Mouse (Mus musculus) thymus, postnatal 0 days (tissue): ENCODE measurements around the gene Skida1. TPM values are rescaled to one million over a fixed set of nuclear protein-coding genes. Genes with fewer than 3 reads are reported as not detected.

Source experiments
- DNase-seq: peaks from one replicate; pipeline ENCODE4 v3.0.0-alpha.2; 2015; ENCODE audit warnings: low spot score
- polyA plus RNA-seq: library from polyadenylated mRNA; unstranded; fragments of >200 nt; fragmentation: Nextera tagmentation; extraction: Ambion mirVana; gene quantifications from 2 replicates; pipeline ENCODE4 v1.2.1, GENCODE M21; 2015

Gene Skida1
- polyA plus RNA-seq, 1 experiment from 2014 or later, result 0.65 TPM

DNA sequence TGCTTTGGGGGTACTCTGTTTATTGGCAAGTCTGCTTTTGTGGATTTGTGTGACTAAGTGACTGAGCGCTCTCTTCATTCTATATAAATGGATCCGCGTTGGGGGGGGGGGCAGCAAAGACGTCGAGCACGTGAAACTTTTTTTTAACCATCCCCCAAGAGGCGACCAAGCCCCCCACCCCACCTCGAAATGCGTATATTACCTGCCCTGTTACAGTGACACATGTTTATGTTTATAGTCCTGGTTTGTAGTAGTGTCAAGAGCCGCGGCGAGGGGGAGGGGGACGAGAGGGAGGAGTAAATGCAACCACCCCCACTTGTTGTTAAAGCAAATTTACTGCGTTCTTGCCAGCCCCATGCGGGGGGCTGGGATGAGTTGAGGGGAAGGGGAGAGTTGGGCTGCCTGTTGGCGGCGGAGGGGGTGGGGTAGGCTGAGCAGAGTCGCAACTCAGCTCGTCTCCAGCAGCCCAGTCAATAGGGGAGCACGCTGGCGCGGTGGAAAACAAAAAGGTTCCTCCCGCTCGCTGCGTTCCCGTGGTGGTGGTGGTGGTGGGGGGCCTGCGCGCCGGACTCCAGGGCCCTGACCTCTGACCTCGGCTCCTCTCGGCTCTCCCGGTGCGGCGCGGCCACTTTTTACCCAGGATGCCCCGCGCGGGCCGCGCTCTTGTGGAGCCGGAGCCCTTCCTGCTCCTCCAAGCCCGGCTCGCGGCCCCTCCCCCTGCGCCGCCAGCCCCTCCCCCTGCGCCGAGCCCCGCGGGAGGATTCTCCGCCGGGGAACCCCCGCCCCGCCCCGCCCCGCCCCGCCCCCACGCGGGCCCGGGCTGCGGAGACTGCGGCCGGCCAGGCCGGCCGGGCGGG is 7.3 kb upstream of the Skida1 start:
- peak; percentile 93 for DNase-seq

DNA sequence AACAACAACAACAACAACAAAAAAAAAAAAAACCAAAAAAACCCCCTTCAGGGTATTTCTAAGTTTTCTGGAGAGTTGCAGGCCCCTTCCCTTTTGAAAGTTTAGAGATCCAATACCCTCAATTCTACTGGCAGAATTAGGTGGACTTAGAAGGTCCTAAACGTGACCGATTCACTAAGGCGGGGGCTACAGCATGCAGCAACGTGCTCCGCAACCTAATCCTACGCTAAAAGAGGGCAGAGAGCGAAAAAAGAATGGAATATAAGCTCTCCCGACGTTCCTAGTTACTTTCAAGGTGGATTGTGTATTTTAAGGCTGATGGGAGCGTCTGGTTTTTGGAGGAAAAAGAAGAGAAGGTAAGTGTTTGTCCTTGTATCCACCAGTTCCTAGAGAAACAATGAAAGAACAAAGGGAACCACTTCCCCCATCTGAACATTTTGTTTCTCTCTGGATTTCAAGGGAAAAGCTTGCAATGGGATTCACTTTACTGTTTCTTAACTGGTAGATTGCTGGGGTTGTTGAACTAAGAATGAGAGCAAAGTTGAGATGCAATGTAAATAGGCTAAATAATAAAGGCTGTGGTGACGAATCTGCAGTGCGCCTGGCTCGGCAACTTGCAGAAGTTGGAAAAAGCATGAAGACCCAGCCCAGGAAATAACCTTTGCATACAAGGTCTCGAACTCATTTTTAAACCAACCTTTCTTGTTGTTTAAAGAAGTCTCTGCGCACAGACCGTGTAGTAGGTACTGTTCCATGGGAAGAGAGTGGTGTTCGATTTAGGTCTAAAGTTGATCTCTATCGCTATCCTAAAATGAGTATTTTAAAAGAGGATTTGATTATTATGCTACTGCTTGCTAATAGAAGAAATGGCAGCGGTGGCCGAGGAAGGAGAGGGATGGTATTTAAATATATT is 6.4 kb upstream of the Skida1 start, which contains the start of gene Mllt10:
Gene Mllt10, plus strand, starts transcription at position 222 of the 913 bp plus-strand sequence.
- DNase-seq, result peak; percentile 25

DNA sequence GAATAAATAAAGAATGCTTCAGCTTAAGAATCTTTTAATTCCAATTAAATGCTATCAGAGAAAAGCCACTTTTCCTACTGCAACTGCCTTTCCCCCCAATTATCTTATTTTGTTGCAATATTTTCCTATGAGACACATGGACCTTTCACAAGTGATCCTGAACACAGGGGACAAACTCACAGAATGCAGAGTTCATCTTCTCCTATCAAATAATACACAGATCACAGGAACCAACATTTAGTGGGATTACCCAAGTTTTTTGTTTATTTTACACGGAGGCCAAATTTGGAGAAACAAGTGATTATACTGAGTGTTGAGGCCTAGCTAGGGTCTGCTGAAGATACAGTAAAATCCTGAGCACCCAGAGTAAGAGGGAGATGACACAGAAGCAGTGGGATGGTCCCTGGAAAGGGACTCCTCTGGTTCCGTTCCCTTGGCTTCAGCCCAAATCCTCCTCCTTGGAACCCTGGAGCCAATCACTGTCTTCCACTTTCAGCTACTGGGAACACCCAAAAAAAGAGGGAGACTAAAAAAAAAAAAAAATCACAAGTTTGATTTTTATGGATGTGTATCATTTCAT is 5.2 kb upstream of the Skida1 start:
- no peak for DNase-seq

DNA sequence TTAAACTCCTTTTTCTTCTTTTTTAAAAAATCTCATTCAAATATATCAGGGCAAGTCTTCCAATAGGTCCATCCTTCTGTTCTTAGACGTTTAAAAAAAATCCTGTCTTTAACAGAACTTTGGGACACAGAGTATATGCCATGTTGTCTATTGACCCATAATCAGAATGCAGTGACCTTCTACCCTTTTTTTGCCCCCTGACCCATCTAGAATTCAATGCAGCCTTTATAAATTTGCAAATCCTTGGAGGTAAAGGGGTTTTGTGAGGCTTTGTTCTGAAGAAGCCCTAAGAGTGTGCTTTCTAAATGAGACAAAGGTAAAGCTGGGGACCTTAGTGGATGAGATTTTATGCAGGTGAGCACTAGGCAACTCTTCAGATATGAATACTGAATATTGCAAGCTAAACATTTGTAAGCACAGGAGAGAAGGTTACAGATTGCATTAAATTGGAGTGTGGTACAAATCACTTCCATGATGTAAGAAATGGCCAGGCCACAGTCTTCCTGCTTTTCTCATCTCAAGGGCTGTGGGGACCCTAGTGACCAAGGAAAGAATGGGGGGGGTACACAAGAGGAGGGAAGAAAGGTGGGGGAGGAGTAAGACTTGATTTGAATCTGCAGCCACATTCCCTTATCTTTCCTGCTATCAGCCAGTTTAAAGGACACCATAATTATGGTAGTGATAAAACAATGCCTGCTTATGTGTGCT is 4.5 kb upstream of the Skida1 start:
- no peak for DNase-seq

DNA sequence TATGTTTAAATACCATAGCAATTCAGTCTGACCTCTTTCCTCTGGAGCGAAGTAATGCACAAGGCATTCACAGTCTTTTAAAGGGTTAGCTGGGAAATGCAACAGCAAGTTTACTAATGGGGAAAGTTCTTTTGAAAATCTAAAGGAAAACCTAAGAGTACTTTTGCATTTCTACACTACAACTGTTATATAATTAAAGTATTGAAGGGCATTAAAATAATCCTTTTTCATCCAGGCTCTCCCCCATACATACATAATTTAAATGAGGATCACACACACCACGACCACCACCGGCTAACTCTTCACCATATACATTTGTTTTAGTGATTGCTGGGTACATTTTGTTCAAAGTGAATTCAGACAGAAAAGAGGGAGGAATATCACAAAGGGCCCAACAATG is 3.7 kb upstream of the Skida1 start:
- DNase-seq, result no peak

DNA sequence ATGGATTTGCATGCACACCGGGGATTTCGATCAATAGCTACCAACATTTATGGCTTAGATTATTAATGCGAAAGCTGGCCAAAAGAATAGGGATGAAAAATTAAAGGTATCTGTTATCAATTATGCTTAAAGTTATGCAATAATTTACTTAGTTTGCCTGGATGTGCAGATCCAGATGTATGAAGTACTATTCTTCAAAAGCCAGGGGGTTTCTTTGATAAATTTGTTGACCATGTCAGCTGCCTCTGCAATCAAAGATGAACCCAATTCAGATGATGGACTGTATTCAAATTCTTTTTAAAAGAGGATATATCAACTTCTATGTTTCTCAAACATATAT is 3.0 kb upstream of the Skida1 start:
- no peak for DNase-seq

DNA sequence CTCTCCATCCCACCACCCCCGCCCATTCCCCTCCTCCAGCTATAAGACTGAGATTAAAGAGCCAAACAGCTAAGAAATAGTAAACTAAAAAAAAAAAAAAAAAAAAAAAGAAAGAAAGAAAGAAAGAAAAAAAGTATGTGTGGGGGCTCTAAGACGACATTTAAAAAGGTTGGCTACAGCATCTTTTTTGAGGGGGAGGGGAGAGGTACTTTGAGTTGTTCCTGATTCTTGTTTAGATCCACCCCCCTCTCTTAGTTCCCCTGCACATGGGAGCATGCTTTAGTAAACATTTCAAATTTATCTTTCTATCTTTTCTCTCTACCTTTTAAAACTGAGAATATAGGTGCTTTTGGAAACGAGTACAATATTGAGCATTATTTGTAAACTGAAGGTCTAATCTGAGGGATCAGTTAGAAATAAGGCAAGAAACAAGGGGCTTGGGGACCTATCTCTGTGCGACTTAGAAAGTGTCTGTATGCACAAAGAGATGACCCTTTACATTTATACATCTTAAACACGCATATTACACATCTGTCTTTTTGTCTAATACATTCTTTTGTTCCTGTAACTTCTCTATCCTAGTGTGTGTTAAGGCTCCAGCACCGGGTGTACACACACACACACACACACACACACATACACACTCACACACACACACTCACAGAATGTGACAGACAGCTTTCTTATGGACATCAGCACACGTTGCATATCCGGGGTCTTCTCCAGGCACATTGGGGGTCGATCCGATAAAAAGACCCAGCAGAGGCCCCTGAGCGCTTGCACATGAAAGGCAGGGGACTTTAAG is 2.4 kb upstream of the Skida1 start:
- DNase-seq, result no peak

DNA sequence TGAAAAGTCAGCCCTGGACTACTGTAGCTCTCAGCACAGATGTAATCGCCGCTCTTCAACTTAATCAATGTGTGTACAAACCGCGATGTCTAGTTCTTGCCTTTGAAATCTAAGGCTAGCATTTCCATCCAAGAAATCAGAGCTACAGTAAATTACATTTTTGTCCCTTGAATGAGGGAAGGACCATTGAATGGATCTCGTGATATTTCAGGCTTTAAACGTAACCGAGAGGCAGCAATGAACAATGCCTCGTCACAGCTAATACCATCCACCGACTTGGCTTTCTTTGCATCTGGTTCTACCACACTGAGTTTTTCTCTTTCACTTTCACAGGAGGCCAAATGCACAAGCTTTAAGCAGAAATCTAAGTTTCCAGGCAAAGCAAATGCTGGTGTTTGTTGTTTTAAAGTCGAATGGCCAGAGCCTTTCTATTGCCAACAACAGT is 1.7 kb upstream of the Skida1 start:
- DNase-seq, result peak; percentile 13

DNA sequence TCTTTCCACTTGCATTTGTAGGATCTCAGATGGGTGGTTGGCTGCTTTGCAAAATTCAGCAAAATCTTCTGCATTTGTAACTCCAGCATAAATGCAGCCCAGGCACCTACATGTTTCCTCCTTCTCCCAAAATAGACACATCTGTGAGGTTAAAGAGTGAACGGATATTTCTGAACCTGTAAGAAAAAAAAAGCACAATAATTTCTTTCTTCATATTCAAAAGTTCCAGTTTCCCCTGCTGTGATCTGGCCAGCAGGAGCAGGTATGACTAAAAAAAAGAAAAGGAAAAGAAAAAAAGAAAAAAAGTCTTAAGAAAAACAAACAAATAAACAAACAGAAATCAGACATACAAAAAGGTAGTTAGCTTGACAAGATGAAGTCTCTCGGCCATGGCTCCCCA is 1.2 kb upstream of the Skida1 start:
- no peak for DNase-seq

DNA sequence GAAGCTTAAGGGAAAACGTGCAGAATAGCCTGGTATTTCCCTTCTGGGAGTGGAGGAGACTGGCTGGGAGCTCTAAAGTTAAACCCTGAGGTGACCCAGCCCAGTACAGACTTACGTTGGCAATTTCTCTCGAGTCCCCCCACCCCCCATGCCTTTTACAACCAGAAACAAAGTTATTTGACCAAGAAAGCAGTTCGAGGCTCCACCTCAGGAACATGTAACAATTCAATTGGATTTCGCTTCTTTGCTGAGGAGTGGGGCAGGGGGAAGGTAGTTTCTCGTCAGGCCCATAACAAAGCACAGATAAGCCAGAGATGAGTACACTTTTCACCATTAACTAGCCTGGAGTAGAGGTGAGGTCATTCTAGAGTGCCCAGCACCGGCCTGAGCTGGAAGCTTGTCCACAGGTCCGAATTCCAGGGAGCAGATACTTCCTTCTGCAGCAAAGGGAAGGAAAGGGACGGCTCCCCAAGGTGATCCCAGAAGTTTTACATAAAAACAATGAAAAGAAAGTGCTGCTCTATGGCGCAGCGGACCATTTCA is 499 bp upstream of the Skida1 start:
- DNase-seq, result no peak

DNA sequence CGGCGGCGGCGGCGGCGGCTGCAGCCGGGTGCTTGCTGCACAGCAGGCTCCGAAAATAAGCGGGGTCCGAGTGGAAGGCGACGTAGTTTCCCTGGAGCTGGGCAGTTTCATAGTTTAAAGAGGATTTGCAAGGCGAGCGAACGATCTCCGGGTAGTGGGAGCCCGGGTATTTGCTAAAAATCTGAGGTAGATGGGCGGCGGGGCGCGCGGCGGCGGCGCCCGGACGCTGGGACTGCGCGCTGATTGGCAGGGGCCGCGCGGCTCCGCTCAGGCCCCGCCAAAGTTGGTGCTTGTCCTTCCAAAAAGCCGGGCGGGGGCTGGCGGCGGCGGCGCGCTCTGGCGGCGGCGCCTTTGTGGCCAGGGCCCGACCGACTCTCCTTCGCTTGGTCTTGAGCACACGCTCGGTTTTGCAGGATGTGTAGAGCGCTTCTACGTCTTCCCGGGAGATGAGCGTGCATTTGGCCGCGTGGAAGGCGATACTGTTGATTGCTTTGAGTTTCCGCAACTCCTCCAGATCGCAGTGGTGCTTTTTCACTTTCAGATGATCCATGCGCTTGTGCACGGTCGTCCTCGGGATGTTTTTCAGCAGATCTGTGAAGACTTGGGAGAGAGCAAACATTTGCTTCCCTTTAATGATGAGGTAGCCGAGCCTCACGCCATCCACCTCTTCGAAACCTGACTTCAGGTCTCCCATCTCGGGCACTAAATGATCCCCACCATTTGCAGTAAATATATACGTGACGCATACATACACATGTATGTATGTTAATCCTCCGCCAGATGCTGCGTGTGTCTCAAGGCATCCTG is 1.0 kb downstream of the Skida1 start:
- DNase-seq, result peak; percentile 53

DNA sequence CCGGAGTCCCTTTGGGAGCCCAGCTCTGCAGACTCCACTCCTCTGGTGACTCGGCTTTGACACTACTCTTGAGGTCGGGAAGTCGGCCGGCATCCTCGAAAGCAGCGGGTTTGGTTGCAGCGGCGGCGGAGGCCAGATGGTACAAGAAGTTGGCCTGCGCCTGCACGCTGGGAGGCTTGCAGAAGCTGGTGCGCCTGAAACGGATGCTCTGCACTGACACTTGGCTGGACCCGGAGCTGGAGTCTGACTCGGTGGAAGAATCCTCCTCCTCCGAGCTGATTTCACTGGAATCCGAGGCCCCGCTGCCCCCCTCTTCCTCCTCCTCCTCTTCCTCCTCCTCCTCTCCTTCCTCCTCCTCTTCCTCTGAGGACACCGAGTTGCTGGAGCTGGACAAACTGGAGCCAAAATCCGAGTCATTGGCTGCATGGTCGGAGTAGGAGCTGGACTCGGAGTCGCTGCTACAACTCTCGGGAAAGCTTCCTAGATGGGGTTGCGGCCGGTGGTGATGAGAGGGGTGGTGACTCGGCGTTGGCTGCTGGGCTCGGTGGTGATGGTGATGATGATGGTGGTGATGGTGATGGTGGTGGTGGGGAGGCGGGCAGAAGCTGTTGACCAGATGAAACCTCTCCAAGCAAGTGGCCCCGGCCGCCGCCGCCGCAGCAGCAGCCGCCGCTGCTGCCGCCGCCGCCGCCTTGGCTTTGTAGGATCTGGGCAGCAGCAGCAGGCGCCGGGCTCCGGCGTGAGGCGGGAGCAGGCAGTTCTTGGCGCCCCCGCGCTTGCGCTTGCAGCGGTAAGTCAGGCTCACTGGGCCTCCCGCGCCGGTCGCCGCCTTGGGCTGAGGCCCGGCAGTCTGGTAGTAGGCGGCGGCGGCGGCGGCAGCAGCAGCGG is 1.8 kb downstream of the Skida1 start:
- DNase-seq, result peak; percentile 62

DNA sequence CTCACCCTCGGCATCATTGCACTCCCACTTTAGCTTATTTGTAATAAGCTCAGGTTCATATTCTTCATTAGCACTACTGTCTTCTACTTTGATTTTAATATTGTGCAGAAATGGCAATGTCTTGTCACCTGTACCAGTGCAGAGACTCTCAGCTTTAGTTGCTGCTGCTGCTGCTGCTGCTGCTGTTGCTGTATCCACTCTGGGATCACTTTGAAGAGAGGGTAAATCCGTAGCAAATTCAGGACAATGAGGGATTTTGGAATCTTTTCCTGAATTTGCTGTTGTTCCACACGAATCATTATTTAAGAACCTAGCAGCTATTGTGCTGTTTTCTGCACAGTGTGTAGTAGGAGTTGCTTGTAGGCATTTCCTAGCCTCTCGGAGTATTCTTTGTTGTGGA is 2.7 kb downstream of the Skida1 start:
- DNase-seq, result no peak

DNA sequence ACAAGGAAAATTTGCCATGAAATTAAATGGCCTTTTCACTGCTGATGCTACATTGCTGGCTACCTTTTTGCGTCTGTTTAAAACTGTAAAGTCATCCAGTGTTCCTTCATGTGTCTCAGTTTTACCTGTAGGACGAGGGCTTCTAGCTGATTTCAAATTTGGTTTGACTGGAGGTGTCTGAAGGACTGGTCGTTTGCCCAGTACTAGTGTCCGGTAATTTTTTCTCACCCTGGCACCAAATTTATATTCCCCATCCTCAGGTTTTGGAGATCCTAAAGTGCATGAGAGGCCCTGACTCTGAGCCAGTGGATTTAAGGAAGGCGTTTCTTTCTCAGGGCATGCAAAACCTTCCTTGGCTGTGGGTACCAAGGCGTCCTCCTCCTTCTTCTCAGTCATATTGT is 3.1 kb downstream of the Skida1 start:
- DNase-seq, result no peak

DNA sequence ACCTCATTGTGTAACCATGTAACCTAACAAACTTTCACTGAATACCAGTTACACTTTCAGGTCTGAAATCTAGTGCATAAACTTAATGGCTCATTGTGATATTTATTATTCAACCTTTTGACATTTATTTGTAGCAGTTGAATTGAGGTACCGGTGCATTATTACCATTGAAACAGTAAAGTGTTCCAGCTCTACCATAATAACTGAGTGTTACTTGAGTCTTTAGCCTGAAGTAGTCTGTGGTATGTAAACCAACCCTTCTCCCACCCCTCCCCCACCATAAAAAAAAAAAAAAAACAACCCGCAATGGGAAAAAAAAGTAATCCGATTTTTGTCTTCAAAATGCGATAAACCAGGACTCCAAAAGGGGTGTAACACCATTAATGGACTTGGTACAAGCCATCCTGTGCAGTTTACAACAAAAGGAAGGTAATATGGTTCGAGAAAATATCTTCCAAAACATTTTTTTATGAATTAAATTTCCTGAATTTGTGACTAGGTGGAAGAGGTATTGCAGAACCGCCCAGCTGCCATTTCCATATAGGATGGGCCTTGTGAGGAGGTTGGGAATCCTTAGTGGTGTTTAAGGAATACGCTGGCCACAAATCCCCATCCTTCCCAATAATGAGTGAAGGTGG is 3.6 kb downstream of the Skida1 start:
- no peak for DNase-seq

DNA sequence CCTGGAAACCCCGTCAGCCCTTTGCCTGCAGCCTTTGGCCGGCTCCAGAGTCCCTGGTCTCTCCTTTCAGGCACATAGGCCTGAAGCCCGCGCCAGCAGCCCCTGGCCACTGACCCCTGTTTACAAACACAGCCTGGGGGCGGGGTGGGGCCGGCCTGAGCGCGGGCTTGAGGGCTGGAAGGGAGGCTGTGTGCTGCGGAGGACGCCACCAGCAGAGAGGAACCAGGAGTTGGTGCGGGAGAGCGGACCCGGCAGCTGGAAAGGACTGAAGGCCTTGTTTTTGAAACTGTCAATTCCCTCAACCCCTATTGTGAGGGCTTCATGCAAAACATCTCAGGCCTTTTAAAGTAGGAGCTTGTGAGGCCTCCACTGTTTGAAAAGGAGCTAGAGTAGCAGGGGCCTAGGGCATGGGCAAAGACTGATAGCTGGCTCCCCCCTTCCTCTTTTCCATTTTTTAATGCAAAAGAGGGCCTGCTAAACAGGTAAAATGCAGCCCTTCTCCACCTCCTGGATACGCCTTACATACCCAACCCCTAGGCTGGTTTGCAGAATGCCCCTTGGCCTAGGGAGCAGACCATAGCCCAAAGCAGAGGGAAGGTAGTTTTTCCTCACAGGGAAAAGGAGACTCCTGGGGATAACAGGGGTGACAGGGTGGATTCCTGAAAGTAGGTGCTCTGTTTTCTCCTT is 7.5 kb downstream of the Skida1 start:
- DNase-seq, result no peak
